Mouse (Mus musculus) liver, adult 2 months (tissue): Measurements from ENCODE around the gene Dlgap1. TPM values are rescaled to one million over a fixed set of nuclear protein-coding genes. Genes with fewer than 3 reads are reported as not detected.
A peak's percentile ranks its signal among the peaks of the same experiment; 100 is the strongest.

Experiments used
- DNase-seq: peaks from one replicate; pipeline ENCODE4 v3.0.0-alpha.2; 2011; ENCODE audit warnings: low read depth, low spot score; ENCODE audit errors: extremely low read depth
- H3K27ac ChIP-seq: fragments of 200-500 bp; replicated peaks from 2 replicates; pipeline ENCODE4 v1.5.1; 2012; ENCODE audit warnings: low read depth, mild to moderate bottlenecking, control low read depth, inconsistent platforms, low read length; ENCODE audit not compliant: insufficient read depth
- H3K27me3 ChIP-seq: fragments of 200-500 bp; 2 replicates; pipeline ENCODE4 v1.6.1; 2012; ENCODE audit warnings: mild to moderate bottlenecking, moderate library complexity, low read length, inconsistent platforms; ENCODE audit not compliant: control insufficient read depth, insufficient read depth
- H3K36me3 ChIP-seq: fragments of 200-500 bp; 2 replicates; pipeline ENCODE4 v1.6.1; 2012; ENCODE audit warnings: low read length, inconsistent platforms; ENCODE audit not compliant: control insufficient read depth, insufficient read depth
- H3K4me1 ChIP-seq: fragments of 200-500 bp; 2 replicates; pipeline ENCODE4 v1.6.1; 2011; ENCODE audit warnings: low read length; ENCODE audit not compliant: control insufficient read depth, insufficient read depth
- H3K4me3 ChIP-seq: fragments of 200-500 bp; 2 replicates; pipeline ENCODE4 v1.5.1; 2011; ENCODE audit warnings: low read depth, mild to moderate bottlenecking, control low read depth, low read length, moderate library complexity; ENCODE audit not compliant: insufficient read depth
- H3K79me2 ChIP-seq: fragments of 200-500 bp; 2 replicates; pipeline ENCODE4 v1.6.1; 2012; ENCODE audit warnings: inconsistent platforms, mild to moderate bottlenecking, low read length, moderate library complexity; ENCODE audit not compliant: control insufficient read depth, insufficient read depth
- H3K9ac ChIP-seq: fragments of 200-500 bp; 2 replicates; pipeline ENCODE4 v1.6.1; 2012; ENCODE audit warnings: low read depth, mild to moderate bottlenecking, control low read depth, inconsistent platforms, low read length
- CTCF ChIP-seq: fragments of 200-500 bp; IDR thresholded peaks from 2 replicates; pipeline ENCODE4 v1.5.1; 2011; ENCODE audit warnings: low read depth, low read length, control low read depth
- POLR2A ChIP-seq: fragments of 200-500 bp; IDR thresholded peaks from 2 replicates; pipeline ENCODE4 v1.6.1; 2011; ENCODE audit warnings: low read length, control low read depth; ENCODE audit not compliant: insufficient read depth; ENCODE audit errors: extremely low read depth
- WGBS: fragments of 180-500 bp; shearing (Covaris S2); methylation state at CpG from one replicate; pipeline ENCODE4 v1.1.7; 2018; 5-methylcytosine and 5-hydroxymethylcytosine counted together
- polyA plus RNA-seq: library from polyadenylated mRNA; depleted of rRNA; stranded (reverse); fragments of >200 nt; gene quantifications from 2 replicates; pipeline ENCODE4 v1.2.3, GENCODE M21; 2012
- total RNA-seq: library from RNA; depleted of rRNA; stranded (reverse); fragments of >200 nt; gene quantifications from 2 replicates; pipeline ENCODE4 v1.2.3, GENCODE M21; 2014

Gene Dlgap1
- total and polyA plus RNA-seq, 2 experiments: 0.55 to 1.5 TPM

- 64% methylated on average over 5 of the region's 5 CpGs for WGBS
- no peak overlapping the region; the same call in 1 of the 2 replicates for H3K27ac ChIP-seq
- peak; percentile 36 for DNase-seq
Observed at GRCm38 (mm10) chr17:70728719-70729281, 759.9 kb downstream of the Dlgap1 start.

GRCm38 (mm10) chr17:70734728-70735127, 765.9 kb downstream of the Dlgap1 start:
- no peaks in the 10 kb centered on the region for H3K36me3 ChIP-seq
- H3K79me2 ChIP-seq: no peaks in the 10 kb centered on the region
- no peak overlapping the region for H3K4me3 ChIP-seq
- no peaks in the 10 kb centered on the region for H3K27me3 ChIP-seq
- no peak overlapping the region for H3K27ac ChIP-seq
- no peak overlapping the region for H3K9ac ChIP-seq
- no peak for DNase-seq
- H3K4me1 ChIP-seq: no peaks in the 10 kb centered on the region; the same call in 1 of the 2 replicates
- WGBS: 47% methylated on average over 3 of the region's 3 CpGs
- TF ChIP-seq CTCF: no peak
- no peak for TF ChIP-seq POLR2A

More at GRCm38 (mm10) chr17:70728719-70729281, 759.9 kb downstream of the Dlgap1 start:
- no peak for TF ChIP-seq POLR2A
- TF ChIP-seq CTCF: no peak
- no peaks in the 10 kb centered on the region for H3K4me1 ChIP-seq
- H3K9ac ChIP-seq: no peak overlapping the region
- no peaks in the 10 kb centered on the region for H3K79me2 ChIP-seq
- no peak overlapping the region for H3K4me3 ChIP-seq
- H3K36me3 ChIP-seq: no peaks in the 10 kb centered on the region
- no peaks in the 10 kb centered on the region for H3K27me3 ChIP-seq

GRCm38 (mm10) chr17:70735396-70735795, 766.5 kb downstream of the Dlgap1 start:
- DNase-seq: no peak
- Histone ChIP-seq H3K9ac (no peak overlapping the region), H3K27ac (no peak overlapping the region), H3K4me3 (no peak overlapping the region), H3K4me1 (no peaks in the 10 kb centered on the region; the same call in 1 of the 2 replicates), H3K79me2 (no peaks in the 10 kb centered on the region), H3K27me3 (no peaks in the 10 kb centered on the region), H3K36me3 (no peaks in the 10 kb centered on the region)
- 92% methylated on average over 3 of the region's 3 CpGs for WGBS
- TF ChIP-seq CTCF (no peak), POLR2A (no peak)

GRCm38 (mm10) chr17:70737424-70737823, 768.6 kb downstream of the Dlgap1 start:
- H3K36me3 ChIP-seq: no peaks in the 10 kb centered on the region
- TF ChIP-seq CTCF: peak; percentile 67
- TF ChIP-seq POLR2A: no peak
- no peaks in the 10 kb centered on the region; the same call in 1 of the 2 replicates for H3K4me1 ChIP-seq
- H3K27me3 ChIP-seq: no peaks in the 10 kb centered on the region
- DNase-seq: no peak
- H3K9ac ChIP-seq: no peak overlapping the region
- no peak overlapping the region for H3K4me3 ChIP-seq
- H3K79me2 ChIP-seq: no peaks in the 10 kb centered on the region
- H3K27ac ChIP-seq: no peak overlapping the region
- WGBS: 9% methylated on average over 6 of the region's 6 CpGs

- WGBS: 11% methylated on average over 17 of the region's 17 CpGs
- no peaks in the 10 kb centered on the region for H3K79me2 ChIP-seq
- TF ChIP-seq POLR2A: no peak
- TF ChIP-seq CTCF: peak; percentile 87
- no peak overlapping the region for H3K4me3 ChIP-seq
- H3K36me3 ChIP-seq: no peaks in the 10 kb centered on the region
- H3K9ac ChIP-seq: no peak overlapping the region
- peak; percentile 69 for DNase-seq
- no peaks in the 10 kb centered on the region; the same call in 1 of the 2 replicates for H3K4me1 ChIP-seq
- H3K27ac ChIP-seq: no peak overlapping the region
- no peaks in the 10 kb centered on the region for H3K27me3 ChIP-seq
Observed at GRCm38 (mm10) chr17:70738168-70738854, 769.4 kb downstream of the Dlgap1 start.

GRCm38 (mm10) chr17:70739346-70739745, 770.5 kb downstream of the Dlgap1 start:
- H3K36me3 ChIP-seq: no peaks in the 10 kb centered on the region
- no peak for DNase-seq
- WGBS: 87% methylated on average over 6 of the region's 6 CpGs
- TF ChIP-seq POLR2A (no peak), CTCF (no peak)
- no peaks in the 10 kb centered on the region for H3K79me2 ChIP-seq
- H3K27me3 ChIP-seq: no peaks in the 10 kb centered on the region
- no peak overlapping the region for H3K4me3 ChIP-seq
- no peak overlapping the region for H3K9ac ChIP-seq
- H3K4me1 ChIP-seq: no peaks in the 10 kb centered on the region; the same call in 1 of the 2 replicates
- no peak overlapping the region for H3K27ac ChIP-seq
